Mouse (Mus musculus) spleen, postnatal 4 days (tissue): ENCODE measurements around the gene Nudt21.

Source experiments
- DNase-seq, 2 experiments: peaks; one replicate each; pipeline ENCODE4 v3.0.0; 2022; ENCODE audit warnings: low spot score in 2 of 2

Gene Nudt21

DNA sequence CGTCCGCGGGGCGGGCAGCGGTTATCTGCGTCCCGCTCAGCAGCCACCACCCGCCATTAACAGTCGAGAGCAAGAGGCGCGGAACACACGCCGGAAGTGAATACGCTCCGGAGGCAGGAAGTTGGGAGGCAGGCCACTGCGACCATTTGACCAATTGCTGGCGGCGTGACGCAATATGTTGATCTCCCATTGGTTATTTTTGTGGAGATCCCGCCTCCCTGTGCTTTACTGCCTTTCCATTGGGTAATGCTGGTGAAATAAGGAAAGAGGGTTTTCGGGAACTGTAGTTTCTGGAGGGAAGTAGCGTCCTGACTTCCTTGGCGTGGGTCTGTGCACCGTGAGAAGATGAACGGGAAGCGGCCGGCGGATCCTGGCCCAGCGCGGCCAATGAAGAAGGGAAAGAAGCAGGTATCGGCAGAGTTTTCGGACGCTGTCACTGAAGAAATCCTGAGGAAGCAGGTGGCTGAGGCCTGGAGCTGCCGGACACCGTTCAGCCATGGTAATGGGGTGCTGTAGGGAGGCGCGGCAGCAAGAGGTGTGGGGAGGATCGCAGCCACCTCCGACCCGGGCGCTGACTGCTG, at the start of gene Nudt21, which contains the start of gene Ogfod1:
Gene Nudt21, minus strand, starts transcription at position 88 of the 581 bp plus-strand sequence.
Gene Ogfod1, plus strand, starts transcription at position 255 of the 581 bp plus-strand sequence.
- DNase-seq = peak; percentile 93 to 95

DNA sequence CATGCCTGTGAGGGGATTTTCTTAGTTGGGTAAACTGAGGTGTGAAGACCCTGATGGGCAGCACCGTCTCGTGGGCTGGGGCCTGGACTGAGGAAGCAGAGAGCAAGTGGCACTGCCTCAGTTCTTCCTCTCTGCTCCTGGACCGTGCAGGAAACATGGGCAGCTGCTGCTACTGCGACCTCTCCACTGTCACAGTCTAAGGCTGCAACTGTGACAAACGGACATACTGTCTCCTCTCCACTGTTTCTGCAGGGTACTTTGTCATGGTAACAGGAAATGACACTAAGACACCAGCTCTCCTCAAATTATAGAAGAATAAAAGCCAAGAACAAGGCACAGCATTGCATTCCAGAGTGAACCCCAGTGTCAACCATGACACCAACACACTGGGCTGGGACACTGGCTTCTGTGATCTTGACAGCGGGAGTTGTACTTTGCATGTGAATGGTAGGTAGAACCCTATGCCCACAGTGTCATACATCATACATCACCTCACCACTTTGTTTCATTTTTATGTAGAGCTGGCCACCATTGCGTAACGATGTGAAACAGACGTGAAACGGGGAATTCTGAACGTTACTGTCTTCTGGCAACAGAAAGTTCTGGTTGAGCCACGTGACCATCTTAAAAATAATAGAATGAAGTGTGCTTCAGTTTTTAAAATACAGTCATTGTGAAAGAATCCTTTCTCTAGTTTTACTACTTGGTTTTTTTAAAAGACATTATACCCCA, 39.8 kb upstream of the Nudt21 start:
- DNase-seq = no peak

DNA sequence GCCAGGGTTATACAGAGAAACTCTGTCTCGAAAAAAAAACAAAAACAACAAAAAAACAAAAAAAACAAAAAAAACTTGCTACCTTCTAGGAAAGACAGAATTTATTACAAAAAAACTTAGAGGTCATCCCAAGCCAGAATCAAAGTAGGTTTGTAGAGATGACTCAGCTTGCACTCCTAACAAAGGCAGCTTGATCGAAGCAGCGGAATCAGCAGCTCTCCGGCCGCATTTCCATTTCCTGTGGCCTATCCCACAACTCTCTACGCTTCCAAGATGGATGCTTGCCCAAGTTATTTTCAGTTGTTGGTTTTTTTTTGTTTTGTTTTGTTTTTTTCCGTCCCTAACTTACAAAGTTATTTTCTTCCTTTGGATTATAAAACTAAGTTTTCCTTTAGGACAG, 32.0 kb upstream of the Nudt21 start:
- DNase-seq = no peak

DNA sequence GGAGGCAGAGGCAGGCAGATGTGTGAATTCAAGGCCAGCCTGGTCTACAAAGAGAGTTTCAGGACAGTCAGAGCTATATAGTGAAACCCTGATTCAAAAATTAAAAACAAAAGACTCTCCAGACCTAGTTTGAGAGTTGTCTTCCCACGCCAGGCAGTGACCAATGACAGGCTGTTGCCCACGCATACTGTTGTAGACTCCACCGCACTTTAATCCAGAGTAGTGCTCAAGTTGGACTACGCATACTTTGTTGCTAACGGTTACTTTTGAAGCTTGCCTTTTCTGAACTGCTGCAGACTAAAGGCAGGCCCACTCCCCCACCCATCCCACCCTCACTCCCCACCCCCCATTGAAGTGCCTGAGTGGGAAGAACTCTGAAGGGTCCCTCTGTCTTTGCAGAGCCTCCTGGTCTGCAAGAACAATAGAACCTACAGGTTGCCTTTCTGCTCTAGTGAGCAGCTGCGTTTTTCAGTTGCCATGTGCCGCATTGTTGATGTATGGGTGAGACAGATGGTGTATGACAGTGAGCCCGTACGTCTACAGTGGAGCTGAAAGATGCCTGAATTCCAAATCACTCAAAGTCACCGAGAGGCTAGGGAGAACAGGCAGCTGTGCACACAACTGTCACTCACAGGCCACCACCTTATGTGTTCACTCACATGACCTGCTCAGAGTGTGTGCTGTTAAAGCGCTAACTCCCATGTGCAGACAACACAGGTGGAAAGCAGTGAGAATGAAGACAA, 29.5 kb upstream of the Nudt21 start:
- DNase-seq = no peak

DNA sequence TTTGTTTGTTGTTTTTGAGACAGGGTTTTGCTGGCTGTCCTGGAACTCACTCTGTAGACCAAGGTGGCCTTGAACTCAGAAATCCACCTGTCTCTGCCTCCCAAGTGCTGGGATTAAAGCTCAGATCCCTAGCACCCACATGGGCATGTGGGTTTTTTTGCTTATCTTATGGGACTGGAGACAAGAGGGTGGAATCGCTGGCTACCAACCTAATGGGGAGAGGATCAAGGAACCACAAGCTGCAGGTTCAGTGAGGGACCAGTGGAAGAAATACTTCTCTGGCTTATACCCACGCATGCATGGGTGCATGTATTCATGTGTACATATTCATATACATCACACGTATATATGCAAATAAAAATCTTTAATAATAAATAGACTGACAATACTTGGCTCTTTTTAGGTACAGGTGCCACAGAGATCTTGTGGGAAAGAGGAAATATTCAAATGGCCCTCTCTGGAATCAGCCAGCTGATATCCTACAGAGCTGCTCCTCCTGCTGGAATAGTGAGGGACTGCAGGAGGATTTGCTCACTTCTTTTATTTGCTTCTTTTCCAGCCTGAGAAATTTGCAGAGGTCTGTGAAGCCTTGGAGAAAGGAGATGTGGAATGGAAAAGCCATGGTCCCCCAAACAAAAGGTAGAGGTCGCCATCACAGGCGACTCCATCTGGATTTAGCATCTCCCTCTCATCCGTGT, 20.5 kb upstream of the Nudt21 start:
- peak; percentile 30 to 73 for DNase-seq

DNA sequence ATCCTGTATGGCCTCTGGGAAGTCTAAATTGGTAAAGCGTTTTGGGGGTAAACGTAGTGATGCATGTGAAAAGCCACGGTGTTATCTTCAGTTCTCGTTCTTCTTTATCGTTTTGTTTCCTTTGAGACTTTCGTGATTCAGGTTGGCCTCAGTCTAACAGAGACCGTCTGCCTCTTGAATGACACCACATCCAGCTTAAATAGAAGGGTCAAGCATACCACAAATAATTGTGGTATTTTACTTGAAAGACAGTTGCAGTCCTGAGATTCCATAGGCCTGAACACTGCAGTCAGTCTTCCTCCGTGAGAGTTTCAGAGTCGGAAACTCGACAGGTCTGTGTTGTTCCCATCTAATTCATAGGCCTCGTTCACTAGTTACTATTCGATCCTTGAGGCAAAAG, 15.9 kb upstream of the Nudt21 start:
- DNase-seq = no peak

DNA sequence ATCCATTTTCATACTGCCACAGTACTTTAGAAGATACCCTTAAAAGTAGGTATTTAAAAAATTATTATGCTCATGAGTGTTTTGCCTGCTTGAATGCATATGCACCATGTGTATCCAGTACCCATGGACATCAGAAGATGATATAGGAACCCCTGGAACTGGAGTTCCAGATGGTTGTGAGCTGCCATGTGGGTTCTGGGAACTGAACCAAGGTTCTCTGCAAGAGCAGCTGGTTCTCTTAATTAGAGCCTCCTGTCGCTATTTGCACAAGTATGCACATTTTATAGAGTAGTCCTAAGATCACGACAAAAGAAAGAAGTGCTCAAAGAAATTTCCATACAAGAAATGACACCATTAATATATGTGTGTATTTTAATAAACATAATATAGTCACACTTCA, 11.0 kb upstream of the Nudt21 start:
- DNase-seq = no peak

DNA sequence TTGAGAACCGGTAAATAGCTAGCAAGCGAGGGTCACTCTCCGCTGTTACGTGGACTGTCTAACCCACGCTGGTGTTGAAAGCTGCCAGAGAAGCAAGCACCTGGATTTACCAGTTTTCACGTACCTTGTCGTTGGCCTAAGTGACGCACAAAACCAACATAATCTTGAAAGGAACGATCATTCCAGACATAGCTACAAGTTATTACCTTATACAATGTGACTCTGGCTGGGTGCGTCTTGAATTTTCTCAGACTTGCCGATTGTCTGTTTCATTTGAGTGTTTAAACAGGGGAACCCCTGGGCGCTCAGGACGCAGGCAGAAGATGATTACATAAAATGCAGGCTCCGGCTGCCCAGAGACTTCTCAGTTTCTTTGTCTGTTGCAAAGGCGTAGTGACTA, 975 bp upstream of the Nudt21 start:
- DNase-seq = no peak

DNA sequence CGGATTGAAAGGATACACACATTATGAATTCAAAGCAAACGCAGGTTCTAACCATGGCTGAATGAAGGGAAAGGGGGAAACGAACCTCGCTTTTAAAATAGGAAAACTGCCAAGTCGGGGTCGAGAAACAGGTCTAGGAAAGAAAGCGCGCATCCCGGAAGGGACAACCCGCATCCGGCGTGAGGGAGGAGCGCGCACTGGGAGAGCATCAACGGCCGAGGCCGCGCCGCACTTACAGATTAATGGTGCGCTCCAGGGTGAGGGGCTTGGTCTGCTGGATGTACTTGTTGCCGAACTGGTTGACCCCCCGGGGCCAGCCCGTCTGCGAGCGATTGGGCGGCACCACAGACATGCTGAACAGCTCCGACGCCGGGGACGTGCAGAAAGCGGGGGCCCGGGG, 290 bp downstream of the Nudt21 start:
- peak; percentile 72 to 84 for DNase-seq

DNA sequence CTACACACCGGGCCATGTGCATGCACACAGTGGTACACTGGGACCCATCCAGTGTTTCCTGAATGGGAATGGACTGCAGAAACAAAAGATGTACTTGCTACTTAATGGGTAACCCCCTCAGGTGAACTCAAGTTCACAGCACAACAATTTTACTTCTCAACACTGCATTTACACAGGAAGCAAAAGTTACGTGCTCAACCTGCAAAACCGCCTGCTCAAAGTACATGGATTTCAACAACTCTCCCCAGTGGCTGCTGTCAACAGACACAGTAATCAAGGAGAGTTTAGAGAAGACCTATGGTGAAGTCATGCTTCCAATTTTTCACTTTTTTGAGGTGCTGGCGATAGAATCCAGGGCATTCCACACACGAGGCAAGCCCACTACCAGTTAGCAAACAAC, 1.6 kb downstream of the Nudt21 start:
- no peak for DNase-seq

DNA sequence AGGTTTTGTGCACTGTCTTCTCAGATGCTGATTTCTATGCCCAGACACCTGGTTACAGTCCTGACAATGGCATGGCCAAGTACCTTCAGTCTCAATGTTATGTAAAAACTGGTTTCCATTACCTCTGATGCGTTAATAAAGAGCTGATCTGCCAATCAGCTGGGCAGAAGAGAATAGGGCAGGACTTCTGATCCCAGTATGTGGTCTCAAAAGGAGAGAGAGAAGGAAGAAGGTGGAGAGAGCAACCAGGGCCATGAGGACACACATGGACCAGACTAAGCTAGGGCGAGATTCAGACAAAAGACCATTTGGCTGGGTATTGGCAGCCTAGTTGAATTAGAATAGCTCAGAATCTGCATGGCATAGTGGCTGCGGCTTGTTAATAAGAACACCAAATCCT, 3.2 kb downstream of the Nudt21 start:
- no peak for DNase-seq

DNA sequence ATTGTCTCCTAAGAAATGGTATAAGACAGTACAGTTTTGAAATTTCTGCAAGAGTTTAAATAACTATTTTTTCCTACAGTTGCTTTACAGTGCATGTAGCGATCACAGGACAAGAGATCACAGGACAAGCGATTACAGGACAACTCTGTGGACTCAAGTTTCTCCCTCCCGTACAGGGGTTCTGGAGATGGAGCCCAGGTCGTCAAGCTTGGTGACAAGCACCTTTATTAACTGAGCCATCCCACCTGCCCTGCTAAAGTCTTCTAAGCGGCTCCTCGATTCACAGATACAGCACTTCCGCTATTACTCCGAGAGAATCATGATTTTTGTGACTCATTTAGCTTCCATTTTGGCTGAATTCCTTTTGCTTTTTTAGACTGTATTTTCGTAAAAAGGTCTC, 7.1 kb downstream of the Nudt21 start:
- no peak for DNase-seq

DNA sequence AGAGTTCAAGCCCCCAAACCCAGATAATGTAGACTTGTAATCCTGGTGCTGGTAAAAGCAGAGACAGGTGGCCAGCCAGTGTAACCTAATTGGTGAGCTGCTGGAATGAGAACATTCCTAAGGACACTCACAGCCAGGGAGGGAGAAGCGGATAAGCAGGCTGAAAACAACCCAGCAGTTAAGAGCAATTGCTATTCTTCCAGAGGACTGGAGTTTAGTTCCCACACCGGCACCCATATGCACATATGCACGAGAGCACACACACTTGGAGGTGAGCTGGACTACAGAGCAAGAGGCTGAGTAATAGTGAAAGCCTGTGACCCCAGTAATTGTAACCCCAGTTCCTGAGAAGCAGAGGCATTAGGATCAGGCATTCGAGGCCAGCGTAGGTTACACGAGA, 12.9 kb downstream of the Nudt21 start:
- no peak for DNase-seq

DNA sequence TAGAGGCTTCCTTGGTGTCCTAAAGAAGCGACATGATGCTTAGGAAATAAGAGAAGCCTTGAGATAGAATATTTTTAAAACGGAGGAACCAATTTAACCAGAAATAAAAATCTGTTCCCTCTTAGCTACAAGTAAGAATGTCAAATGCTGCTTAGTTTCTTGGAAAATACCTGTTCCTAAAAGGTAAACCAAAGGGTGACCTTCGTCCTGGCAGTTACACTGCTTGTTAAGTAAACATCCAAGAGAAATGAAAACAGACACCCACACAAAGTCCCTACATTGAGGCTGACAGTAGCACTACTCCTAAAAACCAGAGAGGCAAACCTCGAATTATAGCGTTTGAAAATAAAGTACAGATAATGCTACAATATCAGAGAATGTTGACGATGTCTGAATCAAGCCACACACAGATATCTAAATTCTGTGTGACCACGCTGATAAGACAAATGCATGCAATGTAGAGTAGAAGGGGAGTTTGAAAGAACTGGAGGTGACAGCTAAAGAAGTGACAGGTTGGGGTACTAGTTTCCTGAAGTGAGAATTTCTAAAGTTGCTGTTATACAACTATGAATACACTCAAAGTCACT, 23.7 kb downstream of the Nudt21 start:
- DNase-seq = no peak

DNA sequence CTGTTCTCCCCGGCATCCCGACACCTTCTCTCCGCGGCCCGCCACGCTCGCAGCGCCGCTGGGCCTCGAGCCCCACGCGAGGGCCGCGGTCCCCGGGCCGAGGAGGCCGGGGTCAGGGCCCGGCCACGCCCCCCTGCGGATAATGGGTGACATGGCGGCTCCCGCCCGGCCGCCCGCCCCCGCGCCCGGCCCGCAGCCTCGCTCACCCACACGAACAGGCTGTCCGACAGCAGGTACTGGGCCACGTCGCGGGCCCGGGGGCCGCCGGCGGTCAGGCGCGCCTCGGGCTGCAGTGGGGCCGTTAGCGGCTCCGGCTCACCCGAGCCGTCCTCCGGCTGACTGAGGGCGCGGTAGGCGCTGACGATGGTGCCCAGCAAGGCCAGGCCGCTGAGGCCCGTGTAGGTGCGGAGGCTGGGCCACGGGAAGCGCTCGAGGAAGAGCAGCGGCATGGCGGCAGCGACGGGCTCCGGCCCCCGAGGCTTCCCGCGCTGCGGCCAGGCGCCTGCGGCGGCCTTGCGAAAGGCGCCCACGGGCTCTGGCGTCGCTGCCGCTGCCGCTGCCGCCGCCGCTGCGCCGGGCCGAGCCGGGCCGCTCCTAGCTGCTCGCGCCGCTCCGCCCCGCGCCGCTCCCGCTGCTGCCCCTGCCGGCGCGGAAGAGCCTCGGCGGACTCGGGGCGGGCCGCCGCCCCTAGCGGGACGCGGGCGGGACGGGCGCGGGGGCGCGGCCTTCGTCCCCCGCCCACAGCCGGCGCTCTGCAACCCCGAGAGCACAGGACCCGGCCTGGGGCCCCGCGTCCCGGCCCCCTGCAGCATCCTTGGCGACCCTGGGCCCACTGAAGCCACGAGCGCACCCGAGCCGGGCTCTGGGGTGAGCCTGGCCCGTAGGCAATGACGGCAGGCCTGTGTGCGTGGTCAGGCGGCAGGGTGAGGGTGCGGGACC, 24.5 kb downstream of the Nudt21 start, which contains the start of gene Amfr:
Gene Amfr, minus strand, starts transcription at position 830 of the 939 bp plus-strand sequence.
- peak; percentile 73 to 90 for DNase-seq

DNA sequence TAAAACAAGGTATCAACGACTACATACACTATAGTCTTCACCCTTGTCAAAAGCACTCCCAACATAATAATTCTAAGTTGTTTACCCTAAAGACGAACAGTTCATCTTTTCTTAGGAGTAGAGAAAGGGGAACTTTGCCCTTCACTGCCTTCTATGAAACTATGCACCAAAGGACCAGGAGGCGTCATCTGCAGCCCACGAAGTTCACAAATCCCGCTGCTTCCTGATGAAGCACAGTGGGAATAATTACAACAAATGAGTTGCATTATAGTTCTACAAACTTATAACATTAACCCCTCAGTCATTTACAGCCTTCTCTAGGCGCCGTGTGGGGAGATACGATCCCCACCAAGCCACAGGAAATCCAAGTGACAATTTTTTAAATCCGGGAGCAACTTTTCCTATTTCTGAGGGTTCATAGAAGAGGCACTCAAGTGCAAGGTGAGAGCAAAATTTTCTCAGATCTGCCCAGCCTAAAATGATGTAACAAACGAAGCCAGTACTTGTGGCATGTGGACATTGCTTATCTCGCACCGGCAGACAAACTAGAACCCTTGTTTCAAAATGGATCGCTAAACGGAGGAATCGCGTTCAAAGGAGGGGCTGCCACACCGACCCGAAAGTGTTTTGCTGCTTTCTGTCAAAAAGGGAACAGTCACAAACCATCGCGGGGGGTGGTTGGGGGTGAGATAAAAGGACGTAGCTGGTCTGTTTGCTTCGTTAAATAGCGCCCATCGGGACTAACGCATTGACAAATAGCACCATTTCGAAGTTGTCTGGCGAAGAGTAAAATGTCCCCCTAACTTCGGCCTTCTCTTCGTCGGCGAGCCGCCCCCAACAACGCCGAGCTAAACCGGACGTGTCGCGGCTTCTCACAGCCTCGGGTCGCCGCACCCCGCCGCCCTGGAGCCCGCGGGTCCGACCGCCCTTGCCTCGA, 25.5 kb downstream of the Nudt21 start:
- peak; percentile 42 to 73 for DNase-seq

DNA sequence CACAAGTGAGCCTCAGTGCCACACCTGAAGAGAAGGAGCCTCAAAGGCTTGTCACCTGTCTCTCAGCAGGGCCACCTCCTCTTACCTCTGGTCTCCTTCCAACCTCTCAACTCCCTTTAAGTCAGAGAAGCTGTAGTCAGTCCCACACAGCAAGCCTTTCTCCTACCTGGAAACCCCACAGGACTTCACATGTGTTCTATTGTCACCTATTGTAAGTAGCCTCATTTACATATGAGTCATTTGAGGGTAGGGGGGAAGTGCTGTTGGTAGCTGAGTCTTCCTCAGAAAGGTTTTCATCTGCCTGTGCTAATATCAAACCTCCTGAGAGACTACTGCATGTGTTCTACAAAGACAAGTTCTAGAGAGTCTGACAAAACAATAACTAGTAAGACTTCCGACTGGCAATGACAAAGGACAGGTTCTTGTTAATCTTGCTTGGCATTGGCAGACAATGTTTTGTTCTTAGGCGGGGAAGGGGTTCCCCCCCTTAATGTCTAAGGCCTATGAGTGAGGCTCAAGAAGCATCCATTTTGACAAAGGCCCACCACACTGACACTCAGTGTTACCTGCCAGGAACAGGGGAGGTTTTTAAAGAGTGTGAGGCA, 26.6 kb downstream of the Nudt21 start:
- DNase-seq = no peak

DNA sequence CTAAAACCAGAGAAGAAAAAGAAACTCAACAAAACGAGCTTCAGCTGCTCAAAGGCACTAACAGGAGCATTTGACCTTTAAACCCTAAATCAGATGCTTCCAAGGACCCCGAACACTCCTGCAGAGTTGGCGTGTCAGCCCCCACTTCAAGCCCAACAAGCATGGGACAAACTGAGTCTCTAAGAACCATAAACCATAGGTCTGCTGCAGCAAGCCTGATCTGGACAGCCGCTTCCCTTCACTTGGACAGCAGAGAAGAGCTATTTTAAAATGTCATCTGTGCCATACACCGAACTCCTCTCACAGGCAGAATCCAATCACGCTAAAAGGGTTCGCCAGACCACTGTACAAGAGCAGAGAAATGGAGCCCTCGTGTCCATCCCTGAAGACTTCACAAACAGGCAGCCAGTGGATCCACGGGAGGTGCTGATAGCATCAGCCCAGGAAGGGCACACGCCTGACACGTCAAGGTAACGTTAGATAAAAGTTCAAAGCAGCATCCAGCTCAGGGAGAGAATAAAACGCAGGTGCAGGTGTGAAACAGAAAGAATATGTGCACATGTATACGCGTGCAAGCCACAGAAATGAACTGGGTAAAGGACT, 27.5 kb downstream of the Nudt21 start:
- DNase-seq = no peak

DNA sequence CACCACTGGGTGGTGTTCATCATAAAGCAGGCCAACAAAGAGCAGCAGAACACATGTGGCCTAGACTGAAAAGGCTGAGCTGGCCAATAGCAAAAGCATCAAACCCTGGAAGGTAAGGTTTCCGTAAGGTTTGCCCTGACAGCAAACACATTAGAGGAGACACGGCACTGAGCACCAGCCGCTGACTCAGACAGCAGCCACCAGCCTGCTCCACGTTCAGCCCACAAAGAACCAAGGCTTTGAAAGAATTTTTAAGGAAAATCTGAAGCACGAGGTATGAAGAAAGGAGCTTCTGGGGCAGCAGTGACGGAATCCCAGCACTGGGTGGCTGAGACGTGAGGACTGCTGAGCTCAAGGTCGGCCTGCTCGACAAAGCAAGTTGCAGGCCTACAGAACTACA, 32.7 kb downstream of the Nudt21 start:
- DNase-seq = no peak
